Mouse (Mus musculus) gastrocnemius, postnatal 10 days (tissue): Measurements from ENCODE around the gene Lama4. TPM values are rescaled to one million over a fixed set of nuclear protein-coding genes. Genes with fewer than 3 reads are reported as not detected.

Experiments used
- DNase-seq: peaks from one replicate; pipeline ENCODE4 v3.0.0; 2021; ENCODE audit warnings: mixed read lengths
- total RNA-seq, 2 experiments: library from RNA; stranded (reverse); gene quantifications; 2 replicates each; pipeline ENCODE4 v1.2.3; 2021

Lama4 gene
- total RNA-seq, 2 experiments from 2014 or later: 99.0 to 129 TPM

DNA sequence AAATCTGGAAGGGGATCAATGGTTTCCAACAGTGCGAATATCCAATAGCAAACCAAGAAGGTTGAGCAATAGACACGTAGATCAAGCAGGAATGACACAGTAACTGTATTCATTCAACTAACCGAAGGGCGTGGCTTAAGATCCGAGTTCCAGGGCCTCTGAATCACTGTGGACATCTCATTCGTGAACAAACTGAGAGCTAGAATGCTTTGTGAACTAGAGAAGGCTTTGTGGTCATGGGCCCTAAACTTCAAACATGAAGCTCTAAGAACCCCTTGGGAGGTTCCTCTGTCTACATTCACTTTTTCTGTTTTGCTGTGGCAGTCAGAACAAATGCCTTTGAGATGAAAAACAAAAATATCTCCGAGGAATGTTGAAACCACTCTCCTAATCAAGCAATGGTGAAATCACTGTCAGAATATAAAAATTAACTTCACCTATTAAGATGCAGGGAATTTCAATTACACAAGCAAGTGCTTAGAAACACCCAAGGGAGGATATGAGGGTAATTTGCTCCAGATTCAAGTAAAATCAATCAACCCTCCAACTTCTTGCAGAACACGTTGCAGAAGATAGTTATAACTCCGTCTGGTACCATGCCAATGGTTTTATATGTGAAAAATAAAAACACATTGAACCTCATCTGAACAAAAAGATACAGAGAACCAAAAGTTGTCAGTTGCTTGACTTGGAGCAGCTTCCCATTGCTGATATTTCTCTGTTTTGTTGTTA lies 29.6 kb downstream of the Lama4 start:
- no peak for DNase-seq

DNA sequence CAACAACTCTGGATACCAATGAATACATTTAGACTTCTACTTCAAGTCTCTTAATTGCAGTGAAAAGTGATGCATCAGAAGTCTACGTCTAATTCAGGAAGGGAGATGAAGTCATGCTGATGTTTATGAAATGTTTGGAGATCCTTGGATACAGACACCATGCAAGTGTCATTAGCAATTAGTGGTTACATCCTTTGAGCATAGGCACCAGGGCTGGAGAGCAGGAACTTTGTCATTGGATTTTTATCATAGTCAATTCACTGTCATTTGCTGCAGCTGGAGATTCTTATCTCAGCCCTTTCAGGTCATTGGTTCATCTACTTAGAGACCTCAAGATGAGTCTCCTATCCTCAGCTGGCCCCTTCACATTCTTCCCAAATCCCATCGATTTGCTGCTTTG lies 30.6 kb downstream of the Lama4 start:
- DNase-seq: no peak

DNA sequence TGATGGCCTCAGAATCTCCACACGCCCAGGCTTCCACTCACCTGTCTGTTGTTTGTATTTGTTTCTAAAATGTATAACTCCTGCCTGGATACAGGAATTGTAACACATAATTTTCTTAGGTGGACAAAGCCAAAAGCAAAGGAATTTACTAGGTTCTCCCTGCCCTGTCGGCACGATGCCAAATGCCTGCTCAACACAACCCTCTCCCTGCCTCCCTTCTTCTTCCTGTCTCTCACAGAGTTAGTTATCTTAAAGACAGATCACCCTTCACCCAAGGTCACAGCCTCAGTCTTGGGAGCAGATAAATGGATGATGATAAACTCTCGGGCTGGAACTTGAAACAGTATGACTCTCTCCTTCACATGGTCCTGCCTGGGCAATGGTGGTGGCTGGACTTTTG lies 35.6 kb downstream of the Lama4 start:
- no peak for DNase-seq

DNA sequence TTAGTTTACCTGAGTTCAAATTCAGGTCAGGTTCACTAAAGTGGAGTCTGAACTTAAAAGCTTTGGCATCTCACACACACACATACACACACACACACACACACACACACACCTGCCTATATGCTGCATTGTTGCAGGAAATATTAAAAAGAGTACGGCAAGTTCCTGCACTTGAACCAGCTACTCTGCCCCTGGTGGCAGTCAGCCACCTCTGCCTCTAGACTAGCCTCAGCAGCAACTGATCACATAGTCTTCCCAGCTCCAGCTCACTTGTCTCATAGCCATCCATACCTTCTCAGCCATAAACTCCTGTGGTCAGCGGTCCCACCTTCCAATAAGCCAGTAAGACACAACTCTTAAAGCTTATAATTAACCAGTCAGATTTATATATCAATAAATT lies 37.2 kb downstream of the Lama4 start:
- DNase-seq: no peak

DNA sequence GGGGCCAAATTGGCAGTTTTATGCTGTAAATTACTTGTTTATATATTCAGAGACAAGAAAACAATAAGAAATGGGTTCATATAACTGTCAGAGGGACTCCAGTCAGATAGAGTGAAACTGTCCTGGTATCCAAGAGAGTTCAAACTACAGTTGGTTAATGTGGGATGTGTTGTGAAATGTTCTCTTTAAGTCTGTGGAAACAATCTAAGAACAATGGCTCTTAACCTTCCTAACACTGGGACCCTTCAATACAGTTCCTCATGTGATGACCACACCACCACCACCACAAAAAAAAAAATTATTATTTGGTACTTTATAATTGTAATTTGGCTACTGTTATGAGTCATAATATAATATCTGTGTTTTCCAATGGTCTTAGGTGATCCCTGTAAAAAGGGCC lies 38.2 kb downstream of the Lama4 start:
- DNase-seq: no peak

DNA sequence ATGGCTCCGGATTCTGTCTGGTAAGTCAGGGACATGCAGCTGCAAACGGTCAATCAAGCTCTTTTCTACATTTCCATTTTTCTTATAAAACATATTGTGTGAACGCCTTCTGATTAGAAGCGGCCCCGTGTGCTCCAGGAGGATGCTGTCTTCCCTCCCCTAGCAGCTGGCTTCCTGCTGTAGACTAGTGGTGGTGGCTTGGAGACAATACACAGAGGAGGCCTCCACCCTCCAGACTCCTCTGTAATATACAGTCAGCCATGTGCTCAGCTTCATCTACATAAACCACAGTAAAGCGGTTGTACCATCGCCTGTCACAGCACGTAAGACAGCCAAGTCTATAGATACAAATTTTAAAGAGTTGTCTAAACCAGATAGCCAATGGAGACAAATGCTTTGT lies 40.2 kb downstream of the Lama4 start:
- no peak for DNase-seq

DNA sequence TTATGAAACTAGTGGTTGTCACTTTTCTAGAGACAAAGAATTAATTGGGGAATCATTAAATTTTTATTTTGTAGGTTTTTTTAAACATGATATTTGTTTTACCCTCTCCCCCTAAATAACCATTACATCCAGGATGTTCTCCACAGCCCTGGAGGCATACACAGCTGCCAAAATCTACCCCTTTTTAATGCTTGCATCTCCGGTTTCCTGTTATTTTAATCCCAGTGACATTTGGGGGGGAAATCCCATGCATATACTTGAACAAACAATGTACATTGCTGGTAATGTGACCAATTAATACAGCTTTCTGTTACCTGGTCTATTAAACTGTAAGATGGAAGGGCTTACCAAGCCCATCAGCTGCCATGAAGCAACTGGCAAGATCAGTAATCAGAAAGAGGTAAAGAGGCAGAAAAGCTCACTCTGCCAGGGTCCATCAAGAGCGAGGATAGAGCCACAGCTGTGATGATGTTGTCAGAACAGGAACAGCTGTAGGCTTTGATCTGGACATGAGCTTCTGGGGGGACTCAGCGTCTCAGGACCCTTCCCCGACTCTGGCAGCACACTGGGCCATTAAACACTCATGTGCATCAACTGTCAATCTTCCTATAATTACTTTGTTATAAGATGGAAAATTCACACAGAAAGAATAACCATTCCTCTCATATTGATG lies 41.3 kb downstream of the Lama4 start:
- DNase-seq: no peak

DNA sequence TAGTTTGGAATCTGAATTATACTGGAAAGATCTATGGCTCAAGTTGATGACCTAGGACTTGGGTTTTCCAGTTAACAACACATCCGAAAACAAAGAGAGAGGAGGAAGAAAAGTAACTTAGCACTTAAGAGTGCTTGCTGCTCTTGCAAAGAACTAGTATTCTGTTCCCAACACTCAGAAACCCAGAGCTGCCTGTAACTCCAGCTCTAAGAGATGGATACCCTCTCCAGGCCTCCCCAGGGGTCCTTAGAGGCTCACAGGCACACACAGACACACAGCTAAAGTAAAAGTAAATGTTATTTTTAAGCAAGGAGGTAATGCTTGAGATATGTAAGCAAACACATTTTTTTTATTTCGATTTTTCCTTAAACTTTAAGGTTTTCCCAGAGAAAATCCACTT lies 49.5 kb downstream of the Lama4 start:
- DNase-seq: no peak

DNA sequence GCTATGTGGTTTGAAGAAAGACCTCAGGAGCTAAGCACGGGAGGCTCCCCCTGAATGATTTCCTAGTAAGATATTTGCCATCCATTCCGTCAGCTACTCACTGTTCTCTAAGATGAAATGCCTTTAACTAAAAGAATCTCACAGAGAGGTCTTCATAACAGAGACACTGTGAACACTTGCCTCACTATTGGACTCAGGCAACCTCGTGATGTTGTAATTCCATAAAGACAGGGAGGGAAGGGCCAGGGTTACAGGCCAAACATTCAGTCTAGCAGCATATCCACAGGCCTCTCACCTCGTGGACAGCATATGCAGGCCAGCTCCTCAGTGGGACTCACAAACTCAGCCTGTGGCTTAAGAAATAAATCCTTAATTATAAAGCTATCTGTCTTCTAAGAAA lies 52.7 kb downstream of the Lama4 start:
- DNase-seq: no peak

DNA sequence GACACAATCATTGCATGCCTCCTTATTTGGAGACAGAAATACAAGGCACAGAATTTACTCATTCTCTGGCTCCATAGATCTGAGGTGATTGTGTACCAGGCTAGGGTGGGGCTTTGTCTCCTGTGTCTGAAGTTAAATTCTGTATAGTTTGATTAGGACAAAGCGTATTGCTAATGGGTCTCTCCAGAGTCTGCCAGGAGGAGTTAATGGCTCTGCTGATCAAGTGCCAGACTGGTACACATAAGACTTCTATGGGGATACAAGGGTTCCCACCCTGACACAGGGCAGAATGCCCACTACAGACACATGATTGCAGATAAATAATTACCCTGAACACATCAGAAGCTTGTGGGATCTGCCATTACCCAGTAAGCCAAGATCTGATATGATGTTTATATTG lies 53.3 kb downstream of the Lama4 start:
- no peak for DNase-seq

DNA sequence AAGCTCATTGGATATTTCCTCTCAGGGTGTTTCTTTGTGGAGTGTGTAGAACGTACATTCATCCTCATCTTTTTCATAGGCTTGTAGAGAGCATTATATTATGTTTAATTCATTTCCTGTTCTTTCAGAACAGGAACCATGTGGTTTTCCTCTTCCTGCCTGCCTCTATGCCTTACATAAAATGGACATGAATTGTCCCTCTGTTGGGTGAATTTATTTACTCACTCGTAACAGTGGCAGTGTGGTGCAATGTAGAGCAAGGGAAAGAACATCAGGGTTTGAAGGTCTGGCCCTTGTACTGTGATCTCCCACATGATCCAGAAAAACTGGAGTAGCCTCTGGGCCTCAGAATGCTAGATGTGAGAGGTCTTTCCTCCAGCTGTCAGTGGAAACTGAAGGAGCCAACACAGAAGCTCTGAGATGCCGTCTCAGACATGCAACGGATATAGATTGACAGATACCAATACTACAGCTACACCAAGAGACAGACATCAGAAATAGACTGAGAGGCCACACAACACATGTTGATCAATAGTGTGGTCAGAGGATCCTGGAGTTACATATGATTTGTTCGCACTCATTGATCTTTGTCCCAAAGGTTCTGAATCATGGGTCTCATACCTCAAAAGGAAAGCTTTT lies 58.4 kb downstream of the Lama4 start:
- no peak for DNase-seq

DNA sequence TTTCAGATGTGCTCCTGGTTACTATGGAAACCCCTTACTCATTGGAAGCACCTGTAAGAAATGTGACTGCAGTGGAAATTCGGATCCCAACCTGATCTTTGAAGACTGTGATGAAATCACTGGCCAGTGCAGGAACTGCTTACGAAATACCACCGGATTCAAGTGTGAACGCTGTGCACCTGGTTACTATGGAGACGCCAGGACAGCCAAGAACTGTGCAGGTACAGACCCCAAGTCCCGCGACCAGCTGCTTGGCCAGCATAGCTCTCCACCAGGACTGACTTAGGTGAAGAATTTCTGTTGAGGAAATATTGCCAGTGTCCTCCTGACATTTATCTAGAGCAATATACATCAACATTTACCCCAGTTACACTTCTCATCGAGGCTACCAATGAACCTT lies 61.2 kb downstream of the Lama4 start:
- DNase-seq: no peak

DNA sequence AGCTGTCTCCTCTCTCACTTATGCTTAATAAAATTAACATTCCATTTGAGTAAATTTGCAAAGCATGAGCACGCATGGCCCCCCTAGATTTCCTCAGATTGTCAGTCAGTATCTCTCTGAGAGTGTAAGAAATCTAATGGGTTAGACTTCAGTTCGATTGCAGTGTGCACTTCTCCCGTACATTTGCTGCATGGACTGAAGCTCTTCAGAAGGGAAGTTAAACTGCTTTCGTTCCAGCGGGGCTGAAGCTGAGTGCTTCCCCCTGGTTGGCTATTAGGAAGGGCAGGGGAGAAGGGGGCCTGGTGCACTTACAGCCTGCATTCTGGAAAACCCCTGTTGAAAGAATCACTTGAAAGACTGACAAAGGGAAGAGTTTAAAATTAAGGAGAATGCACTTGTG lies 61.7 kb downstream of the Lama4 start:
- DNase-seq: no peak

DNA sequence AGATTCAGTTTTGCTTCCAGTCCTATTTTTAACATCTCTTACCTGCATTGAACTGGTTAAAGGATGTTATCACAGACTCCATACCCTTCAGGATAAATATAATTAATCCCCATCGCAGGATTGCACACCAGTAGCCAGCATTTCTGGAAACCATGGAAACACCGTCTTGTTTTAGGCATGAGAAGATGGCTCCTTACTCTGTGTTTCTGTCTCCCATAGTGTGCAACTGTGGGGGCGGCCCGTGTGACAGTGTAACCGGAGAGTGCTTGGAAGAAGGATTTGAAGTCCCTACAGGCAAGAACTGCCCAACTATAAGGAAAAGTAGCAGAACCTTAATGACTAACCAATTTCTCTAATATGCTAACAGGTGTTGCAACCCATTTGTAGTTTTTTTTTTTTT lies 63.1 kb downstream of the Lama4 start:
- DNase-seq: no peak

DNA sequence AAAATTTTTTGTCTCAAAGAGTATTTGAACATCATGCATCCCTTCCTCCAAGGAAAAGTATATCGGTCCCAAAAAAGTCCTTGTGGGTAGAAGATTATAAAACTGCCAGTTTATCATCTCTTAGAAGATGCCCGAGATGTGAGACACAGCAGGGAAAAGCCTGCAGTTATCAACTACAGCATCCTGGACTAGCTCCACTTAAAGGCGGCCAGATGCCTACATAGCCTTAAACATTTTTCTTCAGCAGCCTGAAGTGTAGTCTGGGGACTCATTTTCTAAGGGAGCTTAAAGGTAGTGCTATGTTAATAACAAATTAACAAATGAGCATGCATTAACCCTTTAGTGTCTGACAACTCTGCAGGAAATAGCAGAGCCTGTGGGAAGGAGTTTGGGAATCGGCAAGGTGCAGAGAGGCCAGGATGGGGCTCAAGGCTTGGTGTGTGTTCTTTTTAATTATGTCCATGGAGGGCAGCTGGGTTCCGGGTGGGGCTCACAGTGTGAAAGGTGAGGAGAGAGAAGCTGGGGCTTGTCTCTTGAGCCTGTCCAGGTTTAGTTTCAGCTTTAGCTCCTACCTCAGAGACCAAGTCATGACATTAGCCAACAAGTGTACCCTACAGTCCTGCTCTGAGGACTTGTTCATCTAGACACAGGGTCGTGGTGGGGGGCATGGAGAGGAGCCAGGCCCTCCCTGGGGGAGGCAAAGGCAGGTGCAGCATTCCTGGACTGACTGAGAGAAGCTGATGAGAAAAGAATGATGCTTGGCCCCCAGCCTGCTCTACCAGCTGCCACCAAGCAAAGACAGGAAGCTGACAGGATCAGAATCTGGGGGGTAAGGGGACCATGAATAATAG lies 64.2 kb downstream of the Lama4 start:
- DNase-seq: no peak

DNA sequence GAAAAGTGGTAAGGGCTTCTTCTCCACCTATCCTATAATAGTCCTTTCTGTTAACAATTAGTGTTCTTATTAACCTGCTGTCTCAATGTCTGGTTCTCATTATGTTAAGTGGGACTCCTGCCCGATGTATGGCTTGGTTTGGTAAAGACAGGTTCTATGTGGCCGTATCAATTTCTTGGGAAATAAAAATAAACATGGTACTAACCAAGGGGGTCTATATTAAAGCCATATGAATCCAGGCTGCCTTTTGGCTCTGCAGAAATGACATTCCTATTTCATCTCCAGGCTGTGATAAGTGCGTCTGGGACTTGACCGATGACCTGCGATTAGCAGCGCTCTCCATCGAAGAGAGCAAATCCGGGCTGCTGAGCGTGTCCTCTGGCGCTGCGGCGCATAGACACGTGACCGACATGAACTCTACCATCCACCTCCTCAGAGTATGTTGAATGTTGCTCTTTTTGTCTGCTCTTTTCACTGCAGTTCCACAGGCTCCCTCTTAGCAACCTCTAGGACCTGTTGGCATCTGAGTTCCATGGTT lies 64.9 kb downstream of the Lama4 start:
- DNase-seq: no peak

DNA sequence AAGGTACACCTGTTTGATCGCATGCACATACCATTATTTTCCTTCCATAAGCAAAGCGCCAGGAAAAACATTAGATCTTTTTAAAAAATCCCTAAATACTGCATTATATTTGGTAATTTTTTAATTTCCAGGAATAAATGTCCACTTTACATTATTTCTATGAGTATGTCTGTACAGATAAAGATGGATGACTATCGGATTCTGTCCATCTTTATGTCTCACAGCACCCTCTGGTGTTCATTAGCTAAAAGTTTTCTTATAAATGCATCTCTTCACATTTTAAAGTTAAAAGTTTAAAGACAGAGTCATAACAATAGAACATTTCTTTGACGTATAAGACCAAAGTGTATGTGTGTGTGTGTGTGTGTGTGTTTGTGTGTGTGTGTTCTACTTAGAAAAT lies 74.2 kb downstream of the Lama4 start:
- DNase-seq: no peak

DNA sequence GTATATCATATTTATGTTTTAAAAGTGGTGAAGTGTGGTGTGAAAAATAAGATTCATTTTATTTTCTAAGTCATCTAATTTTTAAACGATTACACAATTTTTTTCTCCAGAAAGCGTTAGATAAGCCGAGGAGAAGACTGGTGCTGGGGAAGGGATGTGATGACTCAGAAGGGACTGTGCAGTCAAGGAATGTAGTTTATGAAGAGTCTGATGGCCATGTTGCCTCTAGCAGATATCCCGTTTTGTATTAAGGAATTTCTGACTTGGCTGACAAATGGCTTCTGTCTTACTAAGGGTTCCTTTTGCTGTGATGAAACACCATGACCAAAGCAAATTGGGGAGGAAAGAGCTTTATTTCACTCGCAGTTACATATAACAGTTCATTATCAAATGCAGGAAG lies 74.7 kb downstream of the Lama4 start:
- no peak for DNase-seq

DNA sequence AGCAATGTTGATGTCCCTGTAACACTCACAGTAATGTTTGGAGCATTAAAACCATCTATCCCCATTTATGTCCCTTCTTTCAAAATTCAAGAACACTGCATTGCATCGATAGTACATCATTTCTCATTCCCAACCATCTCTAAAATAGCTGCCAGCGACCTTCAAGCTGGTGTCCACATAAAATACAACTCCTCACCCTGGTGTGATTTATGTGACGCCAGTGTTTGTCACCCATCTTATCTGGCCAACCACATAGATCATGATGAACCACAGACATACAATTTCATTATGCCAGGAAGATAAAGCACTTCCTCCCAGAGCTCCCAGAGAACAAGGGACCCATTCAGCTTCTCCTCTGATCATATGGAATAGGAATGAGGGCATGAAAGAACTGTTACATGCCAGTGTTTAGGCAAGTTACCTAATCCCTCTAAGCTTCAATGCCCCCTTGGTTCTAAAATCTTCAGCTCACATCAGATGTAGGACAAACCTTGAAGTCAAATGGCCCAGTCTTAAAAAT lies 79.2 kb downstream of the Lama4 start:
- no peak for DNase-seq

DNA sequence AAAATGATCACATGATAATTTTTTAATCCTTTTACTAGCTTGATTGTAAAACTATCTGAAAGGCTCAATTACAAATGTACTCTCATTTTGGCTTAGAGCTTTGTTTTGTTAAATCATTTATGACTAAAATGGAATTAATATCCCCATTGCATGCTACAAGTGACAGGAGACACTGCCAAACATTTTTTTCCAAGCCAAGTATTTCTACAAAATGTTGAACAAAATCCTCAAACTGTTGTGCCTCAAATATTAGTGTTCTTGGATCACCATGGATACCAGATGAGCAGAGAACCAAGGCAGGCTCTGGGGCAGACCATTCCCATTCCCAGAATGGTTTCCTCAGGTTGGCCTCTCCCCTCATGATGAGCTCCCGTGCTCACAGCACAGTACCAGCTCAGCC lies 79.8 kb downstream of the Lama4 start:
- DNase-seq: no peak

DNA sequence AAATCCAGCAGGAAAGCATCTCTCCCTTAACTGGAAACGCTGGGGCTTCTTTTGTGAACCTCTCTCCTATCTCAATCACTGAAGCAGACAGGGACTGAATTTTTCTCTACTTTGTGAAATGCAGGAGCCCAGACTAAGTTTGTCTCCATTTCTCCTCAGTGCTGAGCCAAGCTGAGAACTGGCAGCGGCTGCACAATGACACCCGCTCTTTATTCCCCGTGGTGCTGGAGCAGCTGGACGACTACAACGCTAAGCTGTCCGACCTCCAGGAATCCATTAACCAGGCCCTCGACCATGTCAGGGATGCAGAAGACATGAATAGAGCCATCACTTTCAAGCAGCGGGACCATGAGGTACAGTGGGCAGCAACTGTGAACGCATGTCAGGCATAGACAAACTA lies 82.5 kb downstream of the Lama4 start:
- DNase-seq: no peak

DNA sequence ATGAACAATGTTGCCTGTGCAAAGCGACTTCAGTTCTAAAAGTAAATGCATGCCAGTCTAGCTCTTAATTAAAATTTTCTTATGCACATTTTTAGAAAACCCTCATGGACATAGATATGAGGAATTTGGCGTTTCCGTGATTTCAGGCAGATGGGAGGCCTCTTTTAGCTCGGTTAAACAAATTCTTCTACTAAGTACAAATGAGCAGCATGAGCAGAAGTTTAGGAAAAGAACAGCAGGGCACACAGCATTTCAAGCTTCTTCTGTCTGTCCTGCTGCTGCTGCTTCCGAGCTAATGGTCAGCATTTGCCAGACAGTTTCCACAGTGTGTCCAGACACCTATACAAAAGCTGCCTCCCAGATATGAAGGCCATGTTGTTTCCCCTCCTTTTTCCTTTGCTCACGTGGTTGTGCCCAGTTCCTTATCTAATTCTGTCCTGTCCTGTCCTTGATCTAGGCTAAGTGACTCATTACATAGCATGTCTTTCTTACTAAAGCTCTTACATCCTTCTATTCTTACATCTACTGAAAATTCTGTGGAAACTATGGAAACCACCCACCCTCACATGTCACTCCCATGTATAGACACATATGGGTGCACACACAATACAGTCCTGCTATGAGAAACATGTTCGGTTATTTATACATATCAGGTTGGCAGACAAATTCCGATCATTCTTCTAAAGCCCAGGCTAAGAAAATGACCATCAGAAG lies 84.4 kb downstream of the Lama4 start:
- no peak for DNase-seq
